Mouse (Mus musculus) heart, embryonic 11.5 days (tissue): ENCODE data around the gene Fkbp15. TPM values are rescaled to one million over a fixed set of nuclear protein-coding genes. Genes with fewer than 3 reads are reported as not detected.
A peak's percentile ranks its signal among the peaks of the same experiment; 100 is the strongest.

Source experiments
- ATAC-seq: fragments of 200-750 bp; cut with Nextera tagmentation; replicated peaks from 2 replicates; pipeline ENCODE4 v1.8.0; 2017; ENCODE audit warnings: moderate library complexity; ENCODE audit not compliant: insufficient number of reproducible peaks, low FRiP score, low TSS enrichment
- H3K27ac ChIP-seq: fragments of 300-500 bp; sonication (generic); 2 replicates; pipeline ENCODE4 v1.5.1; 2014; ENCODE audit warnings: mild to moderate bottlenecking, low read depth, low read length
- H3K27me3 ChIP-seq: fragments of 300-500 bp; sonication (generic); 2 replicates; pipeline ENCODE4 v1.6.1; 2014; ENCODE audit warnings: mild to moderate bottlenecking, low read length, mixed read lengths; ENCODE audit not compliant: control insufficient read depth, insufficient read depth
- H3K36me3 ChIP-seq: fragments of 300-500 bp; sonication (generic); 2 replicates; pipeline ENCODE4 v1.6.1; 2014; ENCODE audit warnings: mild to moderate bottlenecking, low read length, moderate library complexity, mixed read lengths; ENCODE audit not compliant: control insufficient read depth, insufficient read depth
- H3K4me1 ChIP-seq: fragments of 300-500 bp; sonication (generic); 2 replicates; pipeline ENCODE4 v1.6.1; 2014; ENCODE audit warnings: low read length; ENCODE audit not compliant: control insufficient read depth, insufficient read depth
- H3K4me2 ChIP-seq: fragments of 300-500 bp; sonication (generic); 2 replicates; pipeline ENCODE4 v1.6.1; 2014; ENCODE audit warnings: mild to moderate bottlenecking, moderate library complexity
- H3K4me3 ChIP-seq: fragments of 300-500 bp; sonication (generic); 2 replicates; pipeline ENCODE4 v1.5.1; 2014; ENCODE audit warnings: low read depth, low read length
- H3K9ac ChIP-seq: fragments of 300-500 bp; sonication (generic); 2 replicates; pipeline ENCODE4 v1.6.1; 2014; ENCODE audit warnings: mild to moderate bottlenecking, low read depth, low read length, moderate library complexity
- H3K9me3 ChIP-seq: fragments of 300-500 bp; sonication (generic); replicated peaks from 2 replicates; pipeline ENCODE4 v1.6.1; 2016; ENCODE audit warnings: low read length; ENCODE audit not compliant: control insufficient read depth
- WGBS: fragments of 180-500 bp; shearing (Covaris S2); extraction: QIAGEN DNeasy Blood & Tissue Kit; methylation state at CpG from one replicate; pipeline ENCODE4 v1.1.7; 2014; ENCODE audit not compliant: insufficient replicate concordance; 5-methylcytosine and 5-hydroxymethylcytosine counted together
- polyA plus RNA-seq: library from polyadenylated mRNA; unstranded; fragments of >200 nt; fragmentation: Nextera tagmentation; extraction: Ambion mirVana; gene quantifications from 2 replicates; pipeline ENCODE4 v1.2.1, GENCODE M21; 2014

Fkbp15 gene
- polyA plus RNA-seq, 1 experiment from 2014 or later, result 15.9 TPM

DNA sequence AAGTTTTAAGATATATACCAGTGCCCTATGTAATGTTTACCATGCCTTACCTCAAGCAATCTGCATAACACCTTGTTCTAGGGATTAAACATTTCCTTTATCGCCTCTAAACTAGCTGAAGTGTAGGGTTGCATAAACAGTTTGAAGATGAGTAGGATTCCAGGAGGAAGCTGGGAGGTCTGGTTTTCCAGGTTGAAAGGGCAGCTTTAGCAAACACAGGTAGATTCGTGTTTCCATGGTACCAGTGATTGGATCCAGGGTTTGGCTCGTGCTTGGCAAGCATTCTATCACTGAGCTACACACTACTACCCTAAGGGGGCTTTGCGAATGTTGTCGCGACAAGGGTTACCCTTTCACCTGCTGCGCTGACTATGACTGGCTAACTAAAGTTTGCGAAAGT is 4.0 kb upstream of the Fkbp15 start:
- Histone ChIP-seq H3K9me3 (no peaks in the 10 kb centered on the region), H3K27ac (no peak overlapping the region), H3K4me3 (no peak overlapping the region), H3K36me3 (no peaks in the 10 kb centered on the region; the same call in 1 of the 2 replicates), H3K9ac (no peak overlapping the region), H3K4me2 (no peak overlapping the region), H3K4me1 (peaks cover 9% of the 10 kb centered on the region), H3K27me3 (no peaks in the 10 kb centered on the region)
- ATAC-seq, result no peak
- whole genome bisulfite sequencing, result 84% methylated on average over 8 of the region's 8 CpGs

DNA sequence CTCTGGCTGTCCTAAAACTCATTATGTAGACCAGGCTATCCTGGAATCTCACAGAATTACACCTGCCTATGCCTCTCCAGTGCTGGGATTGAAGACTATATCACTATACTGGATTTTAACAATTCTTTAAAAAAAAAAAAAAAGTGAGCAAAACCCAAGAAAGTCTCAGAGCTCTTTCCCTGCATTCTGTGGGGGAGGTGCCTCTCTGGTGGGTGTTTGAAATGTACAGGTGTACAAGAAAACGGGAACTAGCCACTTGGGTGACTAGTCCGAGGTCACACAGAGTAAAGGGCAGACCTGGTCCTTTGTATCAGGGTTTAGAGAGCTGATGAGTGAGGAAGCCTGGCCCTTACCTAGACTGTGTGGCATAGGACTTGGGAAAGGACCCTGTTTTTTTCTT is 2.1 kb upstream of the Fkbp15 start:
- peak overlapping the region; percentile 80; the same call in 1 of the 2 replicates for H3K4me2 ChIP-seq
- 78% methylated on average over 2 of the region's 2 CpGs for WGBS
- ATAC-seq, result no peak

DNA sequence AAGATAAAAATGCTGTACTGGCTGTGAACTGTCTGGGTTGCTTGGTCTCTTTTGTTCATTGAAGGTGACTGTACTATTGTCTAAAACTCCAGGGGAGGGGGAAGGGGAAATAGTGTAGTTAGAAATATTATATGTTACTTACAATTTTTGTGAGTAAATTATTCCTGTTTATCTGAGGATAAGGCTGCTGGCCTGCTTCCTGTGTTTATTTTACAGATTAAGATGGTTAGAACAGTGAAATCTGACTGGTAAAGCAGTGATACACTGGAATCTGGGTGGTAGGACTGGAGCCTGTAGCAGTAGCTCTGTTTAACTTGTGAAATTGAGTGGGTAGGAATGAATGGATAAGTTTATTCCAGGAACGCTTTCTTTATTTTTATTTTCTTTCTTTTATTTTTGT is 1.6 kb upstream of the Fkbp15 start:
- Histone ChIP-seq H3K36me3 (no peaks in the 10 kb centered on the region), H3K27ac (no peak overlapping the region), H3K9ac (peak overlapping the region; percentile 83), H3K9me3 (no peaks in the 10 kb centered on the region), H3K4me1 (peaks cover 6% of the 10 kb centered on the region), H3K4me3 (peak overlapping the region; percentile 77), H3K27me3 (no peaks in the 10 kb centered on the region), H3K4me2 (peak overlapping the region; percentile 80)
- ATAC-seq, result no peak
- WGBS, result 86% methylated on average over 1 of the region's 1 CpGs

More for the DNA sequence above, 2.1 kb upstream of the Fkbp15 start:
- Histone ChIP-seq H3K9me3 (no peaks in the 10 kb centered on the region), H3K36me3 (no peaks in the 10 kb centered on the region; the same call in 1 of the 2 replicates), H3K4me3 (no peak overlapping the region), H3K9ac (no peak overlapping the region), H3K27me3 (no peaks in the 10 kb centered on the region), H3K27ac (no peak overlapping the region), H3K4me1 (peaks cover 6% of the 10 kb centered on the region)

DNA sequence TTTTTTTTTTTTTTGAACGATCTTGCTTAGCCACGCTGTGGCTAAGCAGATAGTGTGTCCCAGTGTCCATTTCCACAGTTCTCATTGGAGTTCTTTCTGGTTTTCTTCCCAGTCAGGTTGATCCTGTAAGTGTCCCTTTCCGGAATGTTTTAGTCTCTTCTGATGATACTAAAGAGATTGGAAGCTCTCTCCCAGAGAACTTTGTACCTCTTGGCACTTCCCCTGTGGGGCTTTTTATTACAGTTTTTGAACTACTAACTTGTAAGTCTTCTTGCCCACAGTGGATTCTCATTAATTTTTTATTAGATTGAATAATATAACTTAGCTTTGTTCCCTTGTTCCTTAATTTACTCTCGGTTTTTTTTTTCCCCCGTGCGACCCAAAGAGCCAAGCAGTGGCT is 1.2 kb upstream of the Fkbp15 start:
- 34% methylated on average over 6 of the region's 6 CpGs for WGBS
- Histone ChIP-seq H3K27ac (peak overlapping the region; percentile 73; the same call in 1 of the 2 replicates), H3K9me3 (no peaks in the 10 kb centered on the region), H3K36me3 (no peaks in the 10 kb centered on the region), H3K27me3 (no peaks in the 10 kb centered on the region), H3K9ac (peak overlapping the region; percentile 83), H3K4me1 (peaks cover 6% of the 10 kb centered on the region), H3K4me3 (peak overlapping the region; percentile 77), H3K4me2 (peak overlapping the region; percentile 80)
- ATAC-seq, result no peak

DNA sequence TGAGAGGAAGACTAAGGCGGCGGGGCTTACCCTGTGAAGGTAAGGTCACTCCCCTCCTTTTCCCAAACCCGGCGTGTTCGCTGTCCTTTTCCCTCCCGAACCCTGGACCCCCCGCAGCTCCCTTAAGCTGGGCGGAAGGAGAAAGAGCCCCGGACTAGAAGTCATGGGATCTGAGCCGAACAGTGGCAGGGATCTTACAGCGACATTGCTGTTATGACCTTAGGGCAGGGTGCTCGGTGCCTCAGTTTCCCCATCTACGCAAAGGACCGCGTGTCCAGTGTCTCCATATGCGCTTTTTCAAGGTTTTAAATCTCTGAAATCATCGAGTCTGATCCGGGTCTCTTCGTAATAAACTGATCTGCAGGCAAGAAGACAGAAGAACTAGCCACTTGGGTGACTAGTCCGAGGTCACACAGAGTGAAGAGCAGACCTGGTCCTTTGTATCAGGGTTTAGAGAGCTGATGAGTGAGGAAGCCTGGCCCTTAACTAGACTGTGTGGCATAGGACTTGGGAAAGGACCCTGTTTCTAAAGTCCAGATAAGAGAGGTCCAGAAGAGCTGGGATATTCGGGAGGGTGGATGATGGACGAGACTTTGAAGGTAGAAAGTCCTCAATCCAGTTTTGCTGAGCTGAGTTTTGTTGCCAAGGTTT is 582 bp upstream of the Fkbp15 start:
- peak overlapping the region; percentile 80 for H3K4me2 ChIP-seq
- no peaks in the 10 kb centered on the region for H3K9me3 ChIP-seq
- no peaks in the 10 kb centered on the region for H3K36me3 ChIP-seq
- H3K9ac ChIP-seq, result peak overlapping the region; percentile 83
- WGBS, result under 1% methylated on average over 22 of the region's 22 CpGs
- peaks cover 6% of the 10 kb centered on the region for H3K4me1 ChIP-seq
- no peaks in the 10 kb centered on the region for H3K27me3 ChIP-seq
- peak overlapping the region; percentile 73 for H3K27ac ChIP-seq
- peak overlapping the region; percentile 77 for H3K4me3 ChIP-seq
- peak; percentile 8; the same call in 1 of the 2 replicates for ATAC-seq

DNA sequence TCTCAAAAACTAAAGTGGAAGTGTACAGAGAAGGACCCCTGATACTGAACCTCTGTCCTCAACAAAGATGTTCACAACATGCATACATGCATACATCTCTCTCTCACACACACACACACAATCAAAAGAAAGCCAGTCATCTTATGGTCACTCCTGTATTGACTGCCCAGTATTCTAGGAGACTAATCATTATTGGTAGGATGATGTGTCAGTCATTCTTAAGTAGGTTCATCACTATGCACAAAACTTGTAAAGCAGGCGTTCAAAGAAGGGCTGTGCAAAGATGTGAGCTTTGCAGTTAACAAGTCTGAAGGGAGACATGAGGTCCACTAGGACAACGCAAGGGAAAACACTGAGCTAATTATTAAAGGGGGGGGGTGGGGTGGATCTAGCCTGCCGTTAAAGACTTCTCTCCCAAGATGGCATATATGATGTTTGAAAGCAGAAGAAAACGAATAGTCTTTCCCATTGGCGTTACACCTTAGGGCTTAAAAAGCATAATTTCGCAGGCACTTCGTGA is 1.0 kb downstream of the Fkbp15 start:
- Histone ChIP-seq H3K4me2 (peak overlapping the region; percentile 80), H3K36me3 (no peaks in the 10 kb centered on the region), H3K4me3 (peak overlapping the region; percentile 77), H3K27me3 (no peaks in the 10 kb centered on the region), H3K9me3 (no peaks in the 10 kb centered on the region), H3K4me1 (peaks cover 6% of the 10 kb centered on the region), H3K27ac (no peak overlapping the region), H3K9ac (peak overlapping the region; percentile 81)
- 44% methylated on average over 7 of the region's 7 CpGs for WGBS
- no peak for ATAC-seq

DNA sequence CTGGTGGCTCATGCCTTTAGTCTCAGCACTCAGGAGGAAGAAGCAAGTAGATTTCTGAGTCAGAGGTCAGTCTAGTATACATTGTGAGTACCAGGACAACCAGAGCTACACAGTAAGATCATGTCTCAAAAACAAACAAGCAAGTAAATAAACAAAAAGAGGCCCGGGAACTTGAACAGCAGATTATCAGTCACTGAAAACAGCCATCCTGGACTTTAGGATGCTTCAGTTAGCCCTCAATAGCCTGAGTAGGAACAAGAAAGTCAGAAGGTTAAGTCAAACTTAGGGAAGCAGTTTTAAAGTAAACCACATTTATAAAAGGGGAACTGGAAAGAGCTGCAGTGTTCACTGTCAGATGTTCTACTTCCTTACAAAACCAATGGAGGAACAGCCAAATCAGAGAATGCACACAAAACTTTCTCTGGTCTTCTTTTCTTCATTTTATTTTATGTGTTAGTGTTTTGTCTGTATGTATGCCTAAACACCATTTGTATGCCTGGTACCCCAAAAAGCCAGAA is 2.7 kb downstream of the Fkbp15 start:
- no peak overlapping the region for H3K9ac ChIP-seq
- H3K4me1 ChIP-seq, result peaks cover 6% of the 10 kb centered on the region
- H3K27me3 ChIP-seq, result no peaks in the 10 kb centered on the region
- H3K4me2 ChIP-seq, result no peak overlapping the region
- no peak overlapping the region for H3K4me3 ChIP-seq
- no peaks in the 10 kb centered on the region for H3K9me3 ChIP-seq
- ATAC-seq, result no peak
- H3K36me3 ChIP-seq, result no peaks in the 10 kb centered on the region
- H3K27ac ChIP-seq, result no peak overlapping the region
- WGBS, result 71% methylated on average over 1 of the region's 1 CpGs

DNA sequence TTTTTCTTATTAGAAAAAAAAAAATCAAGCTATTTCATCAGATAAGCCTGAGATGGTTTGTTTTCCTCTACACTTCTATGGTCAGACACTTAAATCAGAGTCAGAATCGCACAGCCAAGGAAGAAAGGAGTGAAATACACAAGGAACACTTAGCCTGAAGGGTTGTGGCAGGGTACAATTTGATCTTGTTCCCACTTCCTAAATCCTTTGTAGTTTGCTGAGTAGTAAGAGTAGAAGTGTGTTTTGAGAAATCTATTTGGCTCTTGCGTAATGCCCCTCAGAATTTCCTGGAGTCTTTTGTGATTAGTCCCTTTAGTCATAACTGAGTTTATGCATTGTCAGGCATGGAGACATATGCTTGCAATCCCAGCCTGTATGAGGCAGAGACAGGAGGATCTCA is 11.0 kb downstream of the Fkbp15 start:
- Histone ChIP-seq H3K27me3 (no peaks in the 10 kb centered on the region), H3K4me1 (no peaks in the 10 kb centered on the region), H3K9ac (no peak overlapping the region), H3K4me3 (no peak overlapping the region), H3K36me3 (peaks cover 10% of the 10 kb centered on the region), H3K4me2 (no peak overlapping the region), H3K9me3 (no peaks in the 10 kb centered on the region), H3K27ac (0 out of 2 replicates have a peak overlapping the region, but pooled peaks have one; percentile 41)
- 89% methylated on average over 2 of the region's 2 CpGs for WGBS
- no peak for ATAC-seq
